ENCODE assay signal across 8 mouse cellular contexts in the genomic region with DNA sequence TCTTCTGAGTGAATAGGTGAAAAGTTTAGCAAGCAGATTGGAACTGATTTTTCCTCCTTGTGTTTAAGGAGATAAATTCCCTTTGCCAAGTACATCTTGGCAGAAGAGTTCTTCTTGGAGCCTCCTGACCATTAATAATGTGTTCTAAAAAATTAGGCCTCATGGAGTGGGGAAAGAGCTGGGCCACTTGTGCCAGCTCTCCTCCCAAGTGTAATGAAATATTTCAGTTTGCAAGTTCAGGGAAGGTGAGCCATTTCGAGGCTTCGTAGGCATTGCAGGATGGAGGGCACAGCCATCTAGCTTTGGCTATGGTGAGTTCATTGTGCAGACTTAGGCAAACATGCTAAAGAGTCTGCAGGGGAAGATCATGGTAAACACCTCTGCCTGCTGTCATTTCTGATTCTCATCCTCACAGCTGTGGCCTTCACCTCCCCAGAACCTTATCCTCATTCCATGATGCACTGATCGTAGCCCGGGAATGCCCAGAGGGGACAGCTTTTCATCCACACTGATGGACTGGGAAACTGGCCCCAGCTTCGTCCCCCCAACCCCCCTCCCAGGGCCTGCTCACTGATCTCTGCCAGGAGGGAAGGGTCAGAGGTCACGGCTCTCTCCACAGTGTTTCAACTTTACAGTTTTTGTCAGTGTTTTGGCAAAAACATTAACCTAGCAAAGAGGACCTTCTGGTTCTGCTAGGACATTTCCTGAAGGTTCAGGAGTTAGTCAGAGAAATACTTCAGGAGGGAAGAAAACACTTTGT. TPM values are rescaled to one million over a fixed set of nuclear protein-coding genes. Genes with fewer than 3 reads are reported as not detected.
A peak's percentile ranks its signal among the peaks of the same experiment; 100 is the strongest.
DNase-seq lines count a peak whose midpoint lies in the region; ATAC-seq and TF ChIP-seq lines count a peak whose summit lies in the region.
"Had no signal": no experiment of that assay in that cellular context is flagged by ENCODE, and none has a peak within 500 bp of the region (broad histone marks: within the 10 kb centered on the region; RNA-seq: fewer than 3 reads in every experiment).

No protein-coding gene starts in this region.

- 29% methylated on average over 6 of the region's 6 CpGs for WGBS in embryonic facial prominence, embryonic 15.5 days
- 37% methylated on average over 6 of the region's 6 CpGs for WGBS in kidney, embryonic 16.5 days
- 38% methylated on average over 6 of the region's 6 CpGs for WGBS in stomach, postnatal 0 days

- 0 out of 2 replicates have a peak, but pooled peaks cover 12% of the 10 kb centered on the region for H3K36me3 ChIP-seq in embryonic facial prominence, embryonic 15.5 days
- peaks cover 16% of the 10 kb centered on the region; the same call in 1 of the 2 replicates for H3K36me3 ChIP-seq in kidney, embryonic 16.5 days (ENCODE audit: insufficient read depth, low read length)
- no peaks in the 10 kb centered on the region for H3K36me3 ChIP-seq in stomach, postnatal 0 days (ENCODE audit: control insufficient read depth, insufficient read depth, low read length)

- no peak for TF ChIP-seq CTCF in stomach, postnatal 0 days (IDR thresholded peaks at IDR 0.05; ENCODE audit: low read depth)

- no peak overlapping the region for H3K9ac ChIP-seq in embryonic facial prominence, embryonic 15.5 days
- no peak overlapping the region for H3K9ac ChIP-seq in kidney, embryonic 16.5 days (replicated peaks; ENCODE audit: low read length)
- H3K9ac ChIP-seq in stomach, postnatal 0 days (ENCODE audit: low read length) = no peak overlapping the region

- no peak for ATAC-seq in embryonic facial prominence, embryonic 15.5 days (ENCODE audit: insufficient number of reproducible peaks, low FRiP score, low TSS enrichment, low read depth)
- no peak for ATAC-seq in kidney, embryonic 16.5 days (ENCODE audit: low FRiP score, low TSS enrichment)
- ATAC-seq in stomach, postnatal 0 days (ENCODE audit: low FRiP score, low TSS enrichment) = no peak
- ATAC-seq in erythroid progenitor cell, adult 5-6 weeks (replicated peaks; ENCODE audit: low FRiP score, poor library complexity, severe bottlenecking) = no peak

- H3K9me3 ChIP-seq in embryonic facial prominence, embryonic 15.5 days (replicated peaks) = no peaks in the 10 kb centered on the region
- H3K9me3 ChIP-seq in kidney, embryonic 16.5 days (ENCODE audit: low read length) = no peaks in the 10 kb centered on the region
- no peaks in the 10 kb centered on the region for H3K9me3 ChIP-seq in stomach, postnatal 0 days (ENCODE audit: control insufficient read depth, low read length)

- no peaks in the 10 kb centered on the region for H3K27me3 ChIP-seq in embryonic facial prominence, embryonic 15.5 days
- no peaks in the 10 kb centered on the region for H3K27me3 ChIP-seq in kidney, embryonic 16.5 days (ENCODE audit: insufficient read depth, low read length)
- H3K27me3 ChIP-seq in stomach, postnatal 0 days (ENCODE audit: control insufficient read depth, insufficient read depth, low read length) = no peaks in the 10 kb centered on the region

- no peak for TF ChIP-seq EP300 in stomach, postnatal 0 days (optimal IDR thresholded peaks at IDR 0.05)

- peaks cover 2% of the 10 kb centered on the region; the same call in 1 of the 2 replicates for H3K4me1 ChIP-seq in embryonic facial prominence, embryonic 15.5 days
- H3K4me1 ChIP-seq in kidney, embryonic 16.5 days (ENCODE audit: insufficient read depth, low read length) = peaks cover 51% of the 10 kb centered on the region
- 0 out of 2 replicates have a peak, but pooled peaks cover 4% of the 10 kb centered on the region for H3K4me1 ChIP-seq in stomach, postnatal 0 days (replicated peaks; ENCODE audit: control insufficient read depth, insufficient read depth)

- no peak overlapping the region for H3K4me3 ChIP-seq in embryonic facial prominence, embryonic 15.5 days (replicated peaks)
- no peak overlapping the region for H3K4me3 ChIP-seq in kidney, embryonic 16.5 days (ENCODE audit: low read length)
- no peak overlapping the region for H3K4me3 ChIP-seq in stomach, postnatal 0 days (ENCODE audit: low read depth, low read length)

- DNase-seq in lung, postnatal 14 days = peak; percentile 30
- no peak for DNase-seq in lung, postnatal 4 days
- DNase-seq in stomach, postnatal 0 days (ENCODE audit: low spot score) = no peak
- no peak for DNase-seq in right cerebral cortex, postnatal 14 days
- DNase-seq: cerebellum, adult 2 months had no signal

- H3K4me2 ChIP-seq in embryonic facial prominence, embryonic 15.5 days (replicated peaks) = no peak overlapping the region
- H3K4me2 ChIP-seq in kidney, embryonic 16.5 days (replicated peaks; ENCODE audit: low read depth, low read length) = no peak overlapping the region
- H3K4me2 ChIP-seq in stomach, postnatal 0 days (replicated peaks; ENCODE audit: low read depth) = no peak overlapping the region

- peak overlapping the region; percentile 18; the same call in 1 of the 2 replicates for H3K27ac ChIP-seq in embryonic facial prominence, embryonic 15.5 days (replicated peaks)
- H3K27ac ChIP-seq in kidney, embryonic 16.5 days (ENCODE audit: low read length) = peak overlapping the region; percentile 1; the same call in 1 of the 2 replicates
- 0 out of 2 replicates have a peak overlapping the region, but pooled peaks have one; percentile 10 for H3K27ac ChIP-seq in stomach, postnatal 0 days (replicated peaks)

RNA-seq across cellular contexts. Expression of a gene that starts 18.6 kb away (rescaled TPM):
- polyA plus RNA-seq in embryonic facial prominence, embryonic 15.5 days (2015; fragmentation: Nextera tagmentation; extraction: Ambion mirVana) = 86.7 and 91.3 TPM in 2 replicates
- polyA plus RNA-seq in kidney, embryonic 16.5 days (2015; fragmentation: Nextera tagmentation; extraction: Ambion mirVana) = 147 and 148 TPM in 2 replicates
- polyA plus RNA-seq in stomach, postnatal 0 days (2015; fragmentation: Nextera tagmentation; extraction: Ambion mirVana) = 13.5 and 16.4 TPM in 2 replicates
- 0.72 and 1.3 TPM in 2 replicates for total RNA-seq in erythroid progenitor cell, adult 5-6 weeks (2015; ENCODE audit: low replicate concordance)
- 0.13 TPM in 1 of 2 replicates, not detected in the other for total RNA-seq in erythroid progenitor cell, adult 5-6 weeks (2017; ENCODE audit: low replicate concordance)

RNA-seq across cellular contexts. Expression of a gene that starts 54.0 kb away (rescaled TPM):
- polyA plus RNA-seq in embryonic facial prominence, embryonic 15.5 days (2015; fragmentation: Nextera tagmentation; extraction: Ambion mirVana) = 192 and 200 TPM in 2 replicates
- polyA plus RNA-seq in kidney, embryonic 16.5 days (2015; fragmentation: Nextera tagmentation; extraction: Ambion mirVana) = 193 and 195 TPM in 2 replicates
- polyA plus RNA-seq in stomach, postnatal 0 days (2015; fragmentation: Nextera tagmentation; extraction: Ambion mirVana) = 157 TPM in 2 replicates
- 53.2 and 58.7 TPM in 2 replicates for total RNA-seq in erythroid progenitor cell, adult 5-6 weeks (2015; ENCODE audit: low replicate concordance)
- total RNA-seq in erythroid progenitor cell, adult 5-6 weeks (2017; ENCODE audit: low replicate concordance) = 33.4 and 54.2 TPM in 2 replicates
